Mouse (Mus musculus) forelimb bud, embryonic 11.5 days (tissue): ENCODE measurements around the gene BC147527.
"Not testable (repeated sequence)": the region's sequence is repeated elsewhere in the genome, so short reads cannot be mapped to it uniquely, and the experiment has no call there.

Source experiments
- DNase-seq: peaks from one replicate; pipeline ENCODE4 v3.0.0-alpha.2; 2012; ENCODE audit warnings: low read depth, low spot score

BC147527 gene

DNA sequence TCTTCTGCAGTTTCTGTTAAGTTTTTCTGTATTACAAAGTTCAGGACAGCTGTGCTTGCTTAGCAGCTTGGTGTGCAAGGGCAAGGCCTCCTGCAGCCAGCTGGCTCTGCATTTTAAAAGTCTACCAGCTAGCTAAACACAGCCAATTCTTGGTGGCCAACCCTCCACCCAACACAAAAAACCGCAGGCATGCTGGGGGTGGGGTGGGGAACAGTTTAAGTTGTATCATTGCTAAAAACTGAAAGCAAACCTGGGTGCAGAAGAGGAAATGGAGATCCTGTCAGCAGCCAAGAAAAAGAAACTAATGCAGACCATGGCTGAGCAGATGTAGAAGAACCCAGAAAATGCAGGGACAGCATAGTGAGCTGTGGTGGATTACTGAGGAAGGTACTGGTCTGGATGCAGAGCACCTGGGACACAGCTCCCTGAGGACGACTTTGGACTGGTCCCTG lies at the start of gene BC147527:
Gene BC147527, plus strand, starts transcription at position 402 of the 452 bp plus-strand sequence.
- no peak for DNase-seq

DNA sequence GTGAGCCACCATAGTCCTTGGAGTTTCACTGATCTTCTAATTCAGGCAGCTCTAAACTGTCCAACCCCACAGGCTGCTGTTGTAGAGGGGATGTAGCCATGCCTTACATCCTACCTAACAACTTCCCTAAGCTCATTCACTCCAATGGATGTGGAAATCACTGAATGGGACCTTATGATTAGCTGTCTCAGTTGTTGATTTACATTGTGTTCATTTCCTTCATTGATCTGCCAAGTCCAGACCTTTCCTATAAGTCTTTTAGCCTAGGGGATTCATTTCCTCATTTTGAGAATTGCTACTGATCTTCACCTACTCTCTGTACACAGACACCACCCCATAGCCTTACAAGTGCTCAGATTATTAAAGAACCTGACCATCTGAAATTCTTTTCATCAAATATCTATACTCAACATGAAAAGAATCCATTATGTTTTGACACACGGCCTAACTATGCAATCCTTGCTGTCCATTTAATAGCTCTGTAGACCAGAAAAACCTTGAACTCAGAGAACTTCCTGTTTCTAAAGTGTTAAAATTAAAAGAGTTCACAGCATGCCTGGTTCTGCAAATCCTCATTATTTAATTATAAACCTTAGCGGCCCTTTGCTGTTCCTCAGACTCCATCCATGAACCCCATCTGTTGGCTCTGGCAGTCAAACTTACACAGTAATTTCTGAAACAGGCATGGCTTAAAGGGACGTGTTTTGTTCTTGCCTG lies 48.8 kb upstream of the BC147527 start:
- DNase-seq: not testable (repeated sequence)

GRCm38 (mm10) chr13:120258817-120259658 lies 41.2 kb upstream of the BC147527 start:
- DNase-seq: not testable (repeated sequence)

DNA sequence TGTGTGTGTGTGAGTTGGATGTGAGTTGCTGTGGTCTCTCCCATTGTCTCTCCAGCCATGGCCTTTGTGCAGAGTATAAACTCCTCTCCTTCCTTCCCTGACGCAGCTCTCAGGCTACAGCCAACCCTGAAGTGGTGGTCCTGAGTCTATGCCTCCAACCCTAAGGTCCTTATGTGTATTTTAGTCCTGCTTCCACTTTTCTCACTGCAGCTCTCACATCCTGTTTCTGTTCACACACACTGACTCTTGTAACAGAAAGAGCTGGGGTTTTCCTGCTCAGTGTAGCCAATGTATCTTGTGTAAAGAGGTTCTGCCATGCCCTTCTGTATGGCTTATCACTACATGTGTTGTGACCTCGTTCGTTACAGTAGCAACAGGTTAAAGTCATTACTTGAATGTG lies 40.5 kb upstream of the BC147527 start:
- not testable (repeated sequence) for DNase-seq

- DNase-seq: not testable (repeated sequence)
Observed at GRCm38 (mm10) chr13:120262870-120263269, 37.3 kb upstream of the BC147527 start, which contains the start of gene AF067061. Gene AF067061 (plus strand): TSS chr13:120263114.

DNA sequence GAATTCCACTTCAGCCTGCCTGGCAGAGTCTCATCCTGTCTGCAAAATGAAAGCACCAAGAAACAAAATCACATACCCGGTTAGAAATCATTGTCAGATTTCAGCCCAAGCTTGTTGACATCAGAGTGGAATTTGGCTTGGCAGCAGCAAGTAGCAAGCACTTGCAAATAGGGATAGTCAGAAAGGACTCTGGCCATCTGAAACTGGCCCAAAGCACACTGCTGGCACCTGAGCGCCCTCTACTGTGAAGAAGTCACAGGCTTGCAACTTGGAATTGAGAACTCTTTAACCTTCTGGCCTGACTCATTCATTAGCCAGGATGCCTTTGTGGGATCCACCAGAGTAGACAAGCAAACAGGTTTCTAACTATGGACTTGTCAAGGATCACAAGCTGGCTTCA lies 22.4 kb upstream of the BC147527 start:
- DNase-seq: not testable (repeated sequence)

DNA sequence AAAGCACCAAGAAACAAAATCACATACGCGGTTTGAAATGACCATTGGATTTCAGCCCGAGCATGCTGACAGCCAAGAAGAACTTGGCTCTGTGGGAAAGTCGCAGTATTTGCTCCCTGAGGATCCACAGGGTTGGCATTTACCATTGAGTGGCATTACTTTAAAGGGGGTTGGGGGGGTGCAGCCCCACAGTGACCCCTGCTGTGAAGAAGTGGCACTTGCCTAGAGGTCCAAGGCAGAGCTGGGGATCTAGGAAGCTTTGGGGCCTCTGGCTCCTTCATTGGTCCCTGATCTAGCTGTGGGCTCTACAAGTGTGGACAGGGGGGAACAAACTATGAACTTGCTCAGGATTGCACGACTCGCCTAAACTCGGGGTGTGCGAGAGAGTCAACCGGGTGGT lies 21.4 kb upstream of the BC147527 start:
- no peak for DNase-seq

DNA sequence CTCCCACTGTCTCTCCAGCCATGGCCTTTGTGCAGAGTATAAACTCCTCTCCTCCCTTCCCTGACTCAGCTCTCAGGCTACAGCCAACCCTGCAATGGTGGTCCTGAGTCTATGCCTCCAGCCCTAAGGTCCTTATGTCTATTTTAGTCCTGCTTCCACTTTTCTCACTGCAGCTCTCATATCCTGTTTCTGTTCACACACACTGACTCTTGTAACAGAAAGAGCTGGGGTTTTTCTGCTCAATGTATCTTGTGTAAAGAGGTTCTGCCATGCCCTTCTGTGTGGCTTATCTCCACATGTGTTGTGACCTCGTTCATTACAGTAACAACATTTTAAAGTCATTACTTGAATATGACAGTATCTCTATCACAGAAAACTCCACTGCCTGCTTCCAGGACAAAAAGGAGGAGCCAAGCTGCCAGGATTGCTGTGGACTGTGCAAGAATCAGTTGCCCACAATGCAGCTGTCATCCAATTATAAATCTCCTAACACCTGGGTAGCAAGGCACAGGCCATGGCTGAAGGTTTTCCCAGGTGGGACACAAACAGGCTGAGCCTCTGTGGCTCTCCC lies 783 bp upstream of the BC147527 start:
- no peak for DNase-seq

DNA sequence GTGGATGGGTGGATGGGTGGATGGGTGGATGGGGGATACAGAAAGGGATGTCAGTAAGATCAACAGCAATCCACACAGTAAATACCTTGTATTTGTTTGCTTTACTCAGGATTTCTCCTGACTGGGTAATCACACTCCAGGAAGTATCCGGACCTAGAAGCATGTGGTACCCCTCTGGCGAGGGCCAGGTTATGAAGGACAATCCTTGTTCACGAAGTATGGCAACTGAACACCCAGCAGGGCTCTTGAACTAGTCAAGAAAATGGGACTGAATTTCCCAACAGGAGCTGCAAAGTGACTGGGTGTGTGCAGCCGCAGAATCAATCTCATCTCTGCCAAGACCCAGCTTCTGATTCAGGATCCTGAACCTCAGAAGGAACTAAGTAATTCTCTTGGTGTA lies 661 bp downstream of the BC147527 start:
- DNase-seq: no peak

DNA sequence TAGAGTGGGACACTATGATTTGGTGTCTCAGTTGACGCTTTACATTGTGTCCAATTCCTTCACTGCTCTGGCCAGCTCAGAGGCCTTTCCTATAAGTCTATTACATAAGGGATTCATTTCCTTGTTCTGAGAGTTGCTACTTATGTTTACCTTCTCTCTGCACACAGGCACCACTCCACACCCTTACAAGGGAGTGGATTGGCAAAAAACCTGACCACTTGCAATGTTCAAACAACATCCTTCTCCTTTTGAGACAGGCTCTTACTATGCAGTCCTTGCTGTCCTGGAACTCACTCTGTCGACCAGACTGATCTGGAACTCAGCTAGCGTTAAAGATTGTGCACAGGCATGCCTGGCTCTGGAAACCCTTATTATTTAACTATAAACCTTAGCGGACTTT lies 10.6 kb downstream of the BC147527 start:
- DNase-seq: no peak

GRCm38 (mm10) chr13:120313584-120313983 lies 13.4 kb downstream of the BC147527 start:
- no peak for DNase-seq

DNA sequence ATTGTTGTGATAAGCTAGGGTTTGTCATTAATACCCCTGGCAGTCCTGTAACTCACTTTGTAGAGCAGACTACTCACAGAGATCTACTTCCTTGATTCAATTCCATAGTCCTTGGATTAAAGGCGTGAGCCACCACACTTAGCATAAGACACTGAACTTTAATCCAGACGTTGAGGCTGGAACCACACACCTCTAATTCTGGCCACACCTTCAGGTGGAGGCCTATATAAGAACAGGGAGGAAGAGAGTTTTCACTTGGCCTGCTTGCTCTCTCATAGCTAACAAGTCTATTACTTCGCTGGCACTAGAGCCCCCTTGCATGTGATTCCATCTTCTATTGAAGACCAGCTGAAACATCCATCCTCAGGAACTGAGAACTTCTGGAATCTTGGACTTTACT lies 16.4 kb downstream of the BC147527 start, which contains the start of gene Tcstv3:
Gene Tcstv3, plus strand, starts transcription at position 301 of the 400 bp plus-strand sequence.
- not testable (repeated sequence) for DNase-seq

GRCm38 (mm10) chr13:120320183-120320582 lies 20.0 kb downstream of the BC147527 start:
- no peak for DNase-seq

- DNase-seq: peak; percentile 29
Observed at GRCm38 (mm10) chr13:120320721-120321120, 20.5 kb downstream of the BC147527 start.
